Mouse (Mus musculus) lung, postnatal 0 days (tissue): ENCODE data around the gene Trub2.

Experiments
- CTCF ChIP-seq: IDR thresholded peaks from 2 replicates; pipeline ENCODE4 v1.5.1; 2016; ENCODE audit warnings: antibody characterized with exemption, mild to moderate bottlenecking
- EP300 ChIP-seq: IDR thresholded peaks from 2 replicates; pipeline ENCODE4 v1.6.1; 2016; ENCODE audit warnings: antibody characterized with exemption, mild to moderate bottlenecking, control low read depth

DNA sequence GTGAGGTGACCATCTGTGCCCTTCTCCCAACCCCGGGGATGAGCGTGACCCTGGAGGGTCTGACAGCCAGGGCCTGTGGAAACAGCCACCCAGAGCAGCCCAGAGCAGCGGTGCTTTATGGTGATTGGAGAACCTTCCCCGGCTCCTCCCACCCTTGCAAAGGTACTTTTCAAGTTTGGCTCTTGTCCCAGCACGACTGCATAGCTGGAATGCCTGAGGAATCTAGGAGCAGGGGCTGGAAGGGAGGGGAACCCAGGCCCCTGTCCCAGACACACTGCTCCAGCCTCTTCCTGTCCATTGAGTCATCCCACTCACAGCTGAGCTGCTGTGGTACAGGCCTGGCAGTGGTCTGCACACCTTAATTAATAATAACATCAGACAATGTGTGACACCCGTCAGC lies 71.6 kb downstream of the Trub2 start:
- TF ChIP-seq CTCF (no peak), EP300 (no peak)
